Mouse (Mus musculus) liver, embryonic 14.5 days (tissue): Measurements from ENCODE around the gene Hivep3. TPM values are rescaled to one million over a fixed set of nuclear protein-coding genes. Genes with fewer than 3 reads are reported as not detected.

Experiments used
- ATAC-seq: fragments of 200-750 bp; cut with Nextera tagmentation; 2 replicates; pipeline ENCODE4 v1.8.0; 2017; ENCODE audit warnings: moderate number of reproducible peaks, mild to moderate bottlenecking, moderate library complexity; ENCODE audit not compliant: insufficient read depth
- DNase-seq, 3 experiments: peaks; one replicate each; pipeline ENCODE4 v3.0.0-alpha.2; 2012 to 2013; ENCODE audit warnings: low read depth in 3 of 3, low spot score in 3 of 3
- H3K27ac ChIP-seq: fragments of 300-500 bp; sonication (generic); 2 replicates; pipeline ENCODE4 v1.5.1; 2014; ENCODE audit warnings: moderate library complexity, mild to moderate bottlenecking, control low read depth, inconsistent platforms
- H3K27me3 ChIP-seq: fragments of 300-500 bp; sonication (generic); 2 replicates; pipeline ENCODE4 v1.6.1; 2014; ENCODE audit warnings: mild to moderate bottlenecking, low read length, moderate library complexity; ENCODE audit not compliant: control insufficient read depth, insufficient read depth
- H3K36me3 ChIP-seq: fragments of 300-500 bp; sonication (generic); replicated peaks from 2 replicates; pipeline ENCODE4 v1.6.1; 2014; ENCODE audit warnings: low read depth; ENCODE audit not compliant: control insufficient read depth, insufficient read depth
- H3K4me1 ChIP-seq, 2 experiments: fragments of 200-500 bp in 1 of 2; fragments of 300-500 bp in 1 of 2; sonication (generic) in 1 of 2; replicated peaks; 2 replicates each; pipeline ENCODE4 v1.6.1; 2012 to 2014; ENCODE audit warnings: antibody characterized with exemption in 1 of 2, inconsistent platforms in 1 of 2, low read length in 1 of 2; ENCODE audit not compliant: control insufficient read depth in 2 of 2, insufficient read depth in 2 of 2
- H3K4me2 ChIP-seq: fragments of 300-500 bp; sonication (generic); 2 replicates; pipeline ENCODE4 v1.6.1; 2014; ENCODE audit warnings: low read depth, mild to moderate bottlenecking, control low read depth, moderate library complexity
- H3K4me3 ChIP-seq, 2 experiments: fragments of 200-500 bp in 1 of 2; fragments of 300-500 bp in 1 of 2; sonication (generic) in 1 of 2; 2 replicates each; pipeline ENCODE4 v1.5.1; 2012 to 2014; ENCODE audit warnings: low read depth in 2 of 2, low read length in 2 of 2, mild to moderate bottlenecking in 2 of 2, control low read depth in 1 of 2, inconsistent platforms in 1 of 2, moderate library complexity in 1 of 2; ENCODE audit not compliant: insufficient read depth in 1 of 2
- H3K9ac ChIP-seq: fragments of 300-500 bp; sonication (generic); replicated peaks from 2 replicates; pipeline ENCODE4 v1.6.1; 2014; ENCODE audit warnings: mild to moderate bottlenecking, control low read depth, moderate library complexity
- H3K9me3 ChIP-seq: fragments of 300-500 bp; sonication (generic); 2 replicates; pipeline ENCODE4 v1.6.1; 2016; ENCODE audit warnings: low read length, mixed read lengths; ENCODE audit not compliant: control insufficient read depth
- CTCF ChIP-seq: IDR thresholded peaks from 2 replicates; pipeline ENCODE4 v1.5.1; 2016; ENCODE audit warnings: antibody characterized with exemption, low read depth, control low read depth
- EP300 ChIP-seq: IDR thresholded peaks from 2 replicates; pipeline ENCODE4 v1.6.1; 2016; ENCODE audit warnings: antibody characterized with exemption, low read depth
- WGBS: fragments of 180-500 bp; shearing (Covaris S2); extraction: QIAGEN DNeasy Blood & Tissue Kit; methylation state at CpG from one replicate; pipeline ENCODE4 v1.1.7; 2014; ENCODE audit not compliant: insufficient replicate concordance; 5-methylcytosine and 5-hydroxymethylcytosine counted together
- polyA plus RNA-seq, 2 experiments: library from polyadenylated mRNA; depleted of rRNA in 1 of 2; stranded (reverse) in 1 of 2; unstranded in 1 of 2; fragments of >200 nt; fragmentation: Nextera tagmentation in 1 of 2; extraction: Ambion mirVana in 1 of 2; gene quantifications; 2 replicates each; pipeline versions ENCODE4 v1.2.1 to v1.2.3; 2012 to 2014

Gene Hivep3
- polyA plus RNA-seq, 2 experiments = 1.9 to 2.7 TPM

GRCm38 (mm10) chr4:120027671-120028070 is 294.1 kb downstream of the Hivep3 start:
- no peaks in the 10 kb centered on the region for H3K36me3 ChIP-seq
- no peak overlapping the region for H3K27ac ChIP-seq
- peaks cover 10% of the 10 kb centered on the region for H3K27me3 ChIP-seq
- no peak for DNase-seq
- H3K9me3 ChIP-seq = no peaks in the 10 kb centered on the region
- no peak overlapping the region for H3K9ac ChIP-seq
- H3K4me2 ChIP-seq = no peak overlapping the region
- H3K4me1 ChIP-seq = no peaks in the 10 kb centered on the region
- ATAC-seq = no peak
- WGBS = 79% methylated on average over 1 of the region's 1 CpGs
- no peak for TF ChIP-seq CTCF
- no peak for TF ChIP-seq EP300
- H3K4me3 ChIP-seq = no peak overlapping the region

- TF ChIP-seq EP300 (no peak), CTCF (no peak)
- Histone ChIP-seq H3K9me3 (no peaks in the 10 kb centered on the region), H3K4me3 (no peak overlapping the region), H3K4me1 (0 out of 4 replicates have a peak, but pooled peaks cover 0 to 2% of the 10 kb centered on the region in 2 experiments), H3K27me3 (peaks cover 23% of the 10 kb centered on the region), H3K36me3 (no peaks in the 10 kb centered on the region), H3K4me2 (no peak overlapping the region), H3K27ac (no peak overlapping the region), H3K9ac (no peak overlapping the region)
- DNase-seq = no peak
- 66% methylated on average over 1 of the region's 1 CpGs for WGBS
- no peak for ATAC-seq
Observed at GRCm38 (mm10) chr4:120029937-120030336, 296.4 kb downstream of the Hivep3 start.

GRCm38 (mm10) chr4:120032320-120032983 is 298.9 kb downstream of the Hivep3 start:
- DNase-seq = no peak
- Histone ChIP-seq H3K9ac (no peak overlapping the region), H3K27me3 (peaks cover 23% of the 10 kb centered on the region), H3K4me2 (peak overlapping the region; percentile 53), H3K27ac (no peak overlapping the region), H3K4me3 (peak overlapping the region; percentile 20 to 34), H3K4me1 (0 out of 4 replicates have a peak, but pooled peaks cover 0 to 2% of the 10 kb centered on the region in 2 experiments), H3K9me3 (no peaks in the 10 kb centered on the region), H3K36me3 (no peaks in the 10 kb centered on the region)
- ATAC-seq = peak; percentile 60; the same call in 1 of the 2 replicates
- under 1% methylated on average over 70 of the region's 70 CpGs for WGBS
- TF ChIP-seq EP300 = no peak

GRCm38 (mm10) chr4:120032984-120033355 is 299.4 kb downstream of the Hivep3 start:
- no peak for DNase-seq

GRCm38 (mm10) chr4:120036294-120036693 is 302.7 kb downstream of the Hivep3 start:
- H3K4me3 ChIP-seq = no peak overlapping the region
- H3K36me3 ChIP-seq = no peaks in the 10 kb centered on the region
- 0 out of 4 replicates have a peak, but pooled peaks cover 0 to 2% of the 10 kb centered on the region in 2 experiments for H3K4me1 ChIP-seq
- DNase-seq (no peak), ATAC-seq (no peak)
- no peak overlapping the region for H3K9ac ChIP-seq
- H3K27ac ChIP-seq = no peak overlapping the region
- TF ChIP-seq EP300 (no peak), CTCF (no peak)
- H3K9me3 ChIP-seq = no peaks in the 10 kb centered on the region
- H3K27me3 ChIP-seq = peaks cover 23% of the 10 kb centered on the region
- no peak overlapping the region for H3K4me2 ChIP-seq
- WGBS = 54% methylated on average over 4 of the region's 4 CpGs

More at GRCm38 (mm10) chr4:120032984-120033355, 299.4 kb downstream of the Hivep3 start:
- no peak for ATAC-seq
- H3K4me3 ChIP-seq = peak overlapping the region; percentile 15 to 34
- peak overlapping the region; percentile 53 for H3K4me2 ChIP-seq
- no peak for TF ChIP-seq EP300
- no peaks in the 10 kb centered on the region for H3K36me3 ChIP-seq
- no peak overlapping the region for H3K9ac ChIP-seq
- peaks cover 23% of the 10 kb centered on the region for H3K27me3 ChIP-seq
- H3K4me1 ChIP-seq = 0 out of 4 replicates have a peak, but pooled peaks cover 0 to 2% of the 10 kb centered on the region in 2 experiments
- H3K9me3 ChIP-seq = no peaks in the 10 kb centered on the region
- 1% methylated on average over 37 of the region's 38 CpGs for WGBS
- no peak overlapping the region for H3K27ac ChIP-seq
